Comparison of ENCODE assay signal across 8 mouse cellular contexts in genomic region chr3:145648991-145649851, GRCm38 (mm10). TPM values are rescaled to one million over a fixed set of nuclear protein-coding genes. Genes with fewer than 3 reads are reported as not detected.
DNase-seq lines count a peak whose midpoint lies in the region; ATAC-seq lines count a peak whose summit lies in the region.

No protein-coding gene starts in this region.

- intact Hi-C loops in heart, postnatal 14 days (cut with DNase I): loop anchor here (2.0 to 5.0 kb wide), 5 partner anchors 58 to 273 kb away; partner anchors contain the start of gene Bcl10

- H3K9ac ChIP-seq in forebrain, embryonic 11.5 days (ENCODE audit: low read length): peak overlapping the region; percentile 86
- peak overlapping the region; percentile 39 for H3K9ac ChIP-seq in midbrain, embryonic 14.5 days (replicated peaks; ENCODE audit: low read length)

- H3K27me3 ChIP-seq in forebrain, embryonic 11.5 days (ENCODE audit: control insufficient read depth, insufficient read depth, low read length): peaks cover 2% of the 10 kb centered on the region; the same call in 1 of the 2 replicates
- no peaks in the 10 kb centered on the region for H3K27me3 ChIP-seq in limb, embryonic 10.5 days (ENCODE audit: low read depth, poor library complexity, severe bottlenecking)
- H3K27me3 ChIP-seq in midbrain, embryonic 14.5 days (ENCODE audit: control insufficient read depth, insufficient read depth, low read length): peaks cover 35% of the 10 kb centered on the region

- H3K27ac ChIP-seq in forebrain, embryonic 11.5 days (ENCODE audit: low read depth, low read length): peak overlapping the region; percentile 72
- H3K27ac ChIP-seq in limb, embryonic 10.5 days: peak overlapping the region; percentile 93
- no peak overlapping the region for H3K27ac ChIP-seq in midbrain, embryonic 14.5 days (replicated peaks; ENCODE audit: low read depth, low read length)

- peaks cover 42% of the 10 kb centered on the region for H3K4me1 ChIP-seq in forebrain, embryonic 11.5 days (replicated peaks; ENCODE audit: control insufficient read depth, insufficient read depth, low read length)
- H3K4me1 ChIP-seq in limb, embryonic 10.5 days: peaks cover 57% of the 10 kb centered on the region
- H3K4me1 ChIP-seq in midbrain, embryonic 14.5 days (ENCODE audit: control insufficient read depth, insufficient read depth, low read length): peaks cover 39% of the 10 kb centered on the region

- ATAC-seq in forebrain, embryonic 11.5 days (replicated peaks; ENCODE audit: low FRiP score): 0 out of 2 replicates have a peak, but pooled peaks have one; percentile 2
- ATAC-seq in midbrain, embryonic 14.5 days (ENCODE audit: low FRiP score, low TSS enrichment): peak; percentile 25; the same call in 1 of the 2 replicates

- peak overlapping the region; percentile 60 for H3K4me3 ChIP-seq in forebrain, embryonic 11.5 days (ENCODE audit: low read depth, low read length)
- H3K4me3 ChIP-seq in limb, embryonic 10.5 days: peak overlapping the region; percentile 70
- H3K4me3 ChIP-seq in midbrain, embryonic 14.5 days (replicated peaks; ENCODE audit: low read depth, low read length): peak overlapping the region; percentile 46

- H3K9me3 ChIP-seq in forebrain, embryonic 11.5 days (ENCODE audit: control insufficient read depth, low read length): no peaks in the 10 kb centered on the region
- H3K9me3 ChIP-seq in limb, embryonic 10.5 days (replicated peaks): no peaks in the 10 kb centered on the region
- H3K9me3 ChIP-seq in midbrain, embryonic 14.5 days (ENCODE audit: control insufficient read depth, low read length): no peaks in the 10 kb centered on the region

- WGBS in forebrain, embryonic 11.5 days: under 1% methylated on average over 49 of the region's 49 CpGs
- under 1% methylated on average over 49 of the region's 49 CpGs for WGBS in limb, embryonic 10.5 days
- WGBS in midbrain, embryonic 14.5 days: under 1% methylated on average over 49 of the region's 49 CpGs

- no peaks in the 10 kb centered on the region for H3K36me3 ChIP-seq in forebrain, embryonic 11.5 days (ENCODE audit: control insufficient read depth, insufficient read depth, low read length)
- peaks cover 20% of the 10 kb centered on the region for H3K36me3 ChIP-seq in limb, embryonic 10.5 days
- no peaks in the 10 kb centered on the region for H3K36me3 ChIP-seq in midbrain, embryonic 14.5 days (ENCODE audit: control insufficient read depth, insufficient read depth, low read length)

- peak; percentile 24 for DNase-seq in right cerebral cortex, adult 18-20 months
- DNase-seq in right cerebral cortex, postnatal 36 days (ENCODE audit: low spot score in 2 of 2): no peak
- DNase-seq in forebrain, embryonic 11.5 days (ENCODE audit: low spot score): peak; percentile 82
- peak; percentile 74 to 76 for DNase-seq in heart, postnatal 14 days
- peak; percentile 79 for DNase-seq in limb, embryonic 10.5 days (ENCODE audit: low spot score)
- DNase-seq in midbrain, embryonic 14.5 days: peak; percentile 58
- peak; percentile 70 for DNase-seq in urinary bladder, postnatal 14 days (ENCODE audit: low spot score)
- DNase-seq in layer of hippocampus, adult 9-11 months: no peak

- H3K4me2 ChIP-seq in forebrain, embryonic 11.5 days (ENCODE audit: low read depth, low read length, severe bottlenecking): peak overlapping the region; percentile 56
- peak overlapping the region; percentile 89 for H3K4me2 ChIP-seq in midbrain, embryonic 14.5 days (ENCODE audit: low read length)

RNA-seq across cellular contexts. Expression of gene Ccn1, which starts 0.6 kb away (rescaled TPM):
- polyA plus RNA-seq in forebrain, embryonic 11.5 days (2014; fragmentation: Nextera tagmentation; extraction: Ambion mirVana): 36.7 and 39.2 TPM in 2 replicates
- total RNA-seq in heart, postnatal 14 days (2021): 10 to 100 TPM; 29.1 to 29.7 TPM
- 27.0 and 33.3 TPM in 2 replicates for polyA plus RNA-seq in limb, embryonic 10.5 days (2016; fragmentation: Nextera tagmentation; extraction: Ambion mirVana)
- 3.9 and 5.6 TPM in 2 replicates for polyA plus RNA-seq in midbrain, embryonic 14.5 days (2014; fragmentation: Nextera tagmentation; extraction: Ambion mirVana)

Comparison
In these comparisons a context has a peak if more than half of its experiments do, and no peak if none do; other contexts are left out.
1. DNase-seq: peak in right cerebral cortex, adult 18-20 months (single experiment), forebrain, embryonic 11.5 days (single experiment), heart, postnatal 14 days (2 of 2), limb, embryonic 10.5 days (single experiment), midbrain, embryonic 14.5 days (single experiment) and urinary bladder, postnatal 14 days (single experiment); none in right cerebral cortex, postnatal 36 days (0 of 2) and layer of hippocampus, adult 9-11 months (single experiment).
2. Peak in every context shown above with its lines, with median percentiles within 50 percentile points of each other: H3K4me3 ChIP-seq.